Mouse (Mus musculus) subcutaneous adipose tissue, adult 2 months (tissue): Measurements from ENCODE around the gene Psmb4. TPM values are rescaled to one million over a fixed set of nuclear protein-coding genes. Genes with fewer than 3 reads are reported as not detected.

Experiments used
- polyA plus RNA-seq: library from polyadenylated mRNA; depleted of rRNA; stranded (reverse); fragments of >200 nt; gene quantifications from 2 replicates; pipeline ENCODE4 v1.2.3, GENCODE M21; 2012; ENCODE audit warnings: low replicate concordance; rRNA removed

The Psmb4 gene
- 221 and 267 TPM in 2 replicates for polyA plus RNA-seq

DNA sequence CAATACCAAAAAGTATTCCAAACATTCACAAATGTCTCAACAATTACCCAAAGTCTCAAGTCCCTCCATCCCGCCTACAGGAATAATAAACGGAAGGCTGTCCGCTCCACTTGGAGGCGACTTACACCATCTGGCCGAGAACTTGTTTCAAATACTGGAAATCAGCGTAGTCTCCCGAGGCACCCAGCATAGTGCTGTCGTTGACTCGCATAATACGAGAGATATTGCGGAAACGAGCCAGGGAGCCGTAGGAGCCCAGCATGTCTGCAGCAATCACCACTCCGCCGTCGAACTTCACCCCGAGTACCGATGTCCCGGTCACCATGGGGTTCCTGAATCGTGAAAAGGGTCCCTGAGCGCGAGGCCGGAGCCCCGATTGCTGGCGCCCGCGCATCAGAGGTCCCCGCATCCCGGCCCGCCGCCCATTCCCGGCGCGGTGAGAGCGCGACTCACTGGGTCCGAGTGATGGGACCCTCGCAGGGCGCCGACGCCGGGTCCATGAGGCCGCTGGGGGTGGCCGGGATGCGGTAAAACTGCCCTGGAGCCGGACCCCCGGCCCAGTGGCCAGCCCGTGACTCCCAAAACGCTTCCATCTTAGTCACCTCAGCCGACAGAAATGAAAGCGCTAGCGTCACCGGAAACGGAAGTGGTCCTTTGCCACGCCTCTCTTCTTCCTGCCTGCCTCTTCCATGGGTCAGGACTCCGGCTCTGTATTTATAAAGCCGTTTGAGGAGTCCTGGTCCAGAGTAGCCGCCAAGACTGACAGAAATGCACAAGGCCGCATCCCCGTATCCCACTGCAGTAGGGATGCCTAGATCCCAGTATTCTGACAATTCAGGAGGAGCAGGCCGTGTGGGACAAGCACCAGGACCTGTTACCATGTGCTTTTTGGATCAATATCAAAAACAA is at the start of gene Psmb4:
Psmb4 (minus strand) TSS at position 646 of the 909 bp plus-strand sequence.

DNA sequence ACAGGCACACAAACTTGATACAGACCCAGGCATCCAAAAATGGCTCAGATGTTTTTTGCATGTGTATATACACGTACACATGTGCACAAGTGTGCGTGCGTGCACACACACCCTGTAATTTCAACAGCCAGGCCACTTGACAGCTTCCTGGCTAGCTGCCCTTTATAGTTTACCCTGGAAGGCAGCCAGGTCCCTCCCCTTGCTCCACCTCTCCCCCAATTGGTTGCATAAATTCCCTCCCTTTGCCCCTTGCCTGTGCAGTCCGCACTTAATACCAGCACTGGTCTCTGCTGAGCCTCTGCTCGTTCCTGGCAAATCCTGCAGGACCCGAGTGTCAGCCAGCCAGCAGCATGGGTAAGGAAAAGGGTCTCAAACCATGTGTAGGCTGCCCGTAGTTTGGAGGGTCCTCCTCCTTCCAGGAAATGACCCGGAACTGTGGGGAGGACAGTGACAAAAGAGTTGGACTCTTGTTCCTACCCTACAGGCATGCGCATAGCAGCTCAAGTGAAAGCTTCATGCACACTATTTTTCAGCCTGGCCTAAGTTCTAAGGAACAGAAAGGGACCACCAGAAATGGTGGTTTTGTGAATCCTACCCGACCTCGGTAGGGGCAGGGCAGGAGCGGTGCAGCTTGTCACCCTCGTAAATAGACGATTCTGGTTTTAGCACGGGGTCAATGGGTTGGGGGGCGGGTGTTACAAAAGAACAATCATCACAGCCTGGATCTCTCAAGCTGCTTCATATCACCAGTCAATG is 46.2 kb upstream of the Psmb4 start, which contains the start of gene Selenbp1:
Selenbp1 (plus strand) TSS at position 248 of the 756 bp plus-strand sequence.

DNA sequence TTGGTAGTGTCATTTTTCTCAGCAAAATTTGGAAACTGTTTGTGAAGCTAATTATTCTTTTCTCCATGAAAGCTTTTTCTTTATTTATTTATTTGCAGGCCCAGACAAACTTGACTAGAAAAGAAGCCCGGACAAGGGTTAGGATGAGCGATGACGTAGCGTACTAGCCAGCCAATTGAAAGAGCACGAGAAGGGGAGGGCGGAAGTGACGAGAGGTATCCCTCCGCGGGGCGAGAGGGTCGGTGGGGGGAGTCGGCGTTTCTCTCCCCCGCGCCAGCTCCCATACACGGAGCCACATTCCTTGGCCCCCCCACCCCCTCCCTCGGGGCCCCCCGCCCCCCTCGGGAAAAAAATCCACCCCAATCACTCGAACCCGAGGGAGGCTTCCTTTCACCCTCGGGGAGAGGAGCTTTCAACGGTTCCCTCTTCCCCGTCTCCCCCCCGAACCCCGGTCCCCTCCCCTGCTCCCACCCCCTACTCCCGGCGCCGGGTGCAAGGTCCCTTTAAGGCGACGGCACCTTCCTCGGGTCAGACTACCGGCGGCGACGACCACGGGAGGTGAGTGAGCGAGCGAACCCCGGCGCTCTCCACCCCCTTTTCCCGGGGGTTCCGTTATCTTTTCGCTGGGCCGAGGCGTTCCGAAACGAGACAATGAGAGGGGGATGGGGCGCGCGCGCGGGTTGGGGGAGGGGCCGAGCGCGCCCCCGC is 49.4 kb downstream of the Psmb4 start, which contains the start of gene Pogz:
Pogz (plus strand) TSS at position 385 of the 708 bp plus-strand sequence.

Other genes starting within 250 kb of the Psmb4 start
- gene Gm10972, start 243.8 kb downstream of the Psmb4 start, polyA plus RNA-seq = not detected in 2 replicates
- 1.6 and 9.6 TPM in 2 replicates for gene Tuft1, start 228.1 kb downstream of the Psmb4 start, polyA plus RNA-seq
- gene Selenbp2, start 193.4 kb downstream of the Psmb4 start, polyA plus RNA-seq = 3.0 and 3.2 TPM in 2 replicates
- gene Cgn, start 100.5 kb downstream of the Psmb4 start, polyA plus RNA-seq = 0.20 and 5.0 TPM in 2 replicates
- 13.1 and 36.3 TPM in 2 replicates for gene Pogz, start 49.4 kb downstream of the Psmb4 start, polyA plus RNA-seq
- gene Selenbp1, start 46.1 kb upstream of the Psmb4 start, polyA plus RNA-seq = 143 and 365 TPM in 2 replicates
- 11.9 and 30.6 TPM in 2 replicates for gene Rfx5, start 67.1 kb upstream of the Psmb4 start, polyA plus RNA-seq
- 55.5 and 65.6 TPM in 2 replicates for gene Pi4kb, start 87.8 kb upstream of the Psmb4 start, polyA plus RNA-seq
- gene Zfp687, start 128.5 kb upstream of the Psmb4 start, polyA plus RNA-seq = 14.2 and 26.4 TPM in 2 replicates
- 192 and 240 TPM in 2 replicates for gene Psmd4, start 155.7 kb upstream of the Psmb4 start, polyA plus RNA-seq
- gene Pip5k1a, start 220.0 kb upstream of the Psmb4 start, polyA plus RNA-seq = 18.7 and 25.1 TPM in 2 replicates
- gene Vps72, start 224.1 kb upstream of the Psmb4 start, polyA plus RNA-seq = 47.2 and 66.3 TPM in 2 replicates
- gene Tmod4, start 237.5 kb upstream of the Psmb4 start, polyA plus RNA-seq = 0.46 and 0.84 TPM in 2 replicates
- gene Scnm1, start 247.1 kb upstream of the Psmb4 start, polyA plus RNA-seq = 48.2 and 53.5 TPM in 2 replicates
- gene Lysmd1, start 247.1 kb upstream of the Psmb4 start, polyA plus RNA-seq = 8.5 and 9.4 TPM in 2 replicates